Mouse (Mus musculus) olfactory bulb, adult 2 months (tissue): ENCODE measurements around the gene Rhot1. TPM values are rescaled to one million over a fixed set of nuclear protein-coding genes. Genes with fewer than 3 reads are reported as not detected.
"Not testable (repeated sequence)": the region's sequence is repeated elsewhere in the genome, so short reads cannot be mapped to it uniquely, and the experiment has no call there.

ENCODE experiments used
- H3K27ac ChIP-seq: fragments of 200-500 bp; 2 replicates; pipeline ENCODE4 v1.5.1; 2012; ENCODE audit warnings: low read depth, low read length; ENCODE audit not compliant: insufficient read depth
- H3K4me1 ChIP-seq: fragments of 200-500 bp; 2 replicates; pipeline ENCODE4 v1.6.1; 2012; ENCODE audit warnings: low read length; ENCODE audit not compliant: control insufficient read depth, insufficient read depth
- H3K4me3 ChIP-seq: fragments of 200-500 bp; 2 replicates; pipeline ENCODE4 v1.5.1; 2012; ENCODE audit warnings: mild to moderate bottlenecking, low read depth, low read length, moderate library complexity; ENCODE audit not compliant: insufficient read depth
- CTCF ChIP-seq: fragments of 200-500 bp; IDR thresholded peaks from 2 replicates; pipeline ENCODE4 v1.5.1; 2012; ENCODE audit warnings: low read depth, mild to moderate bottlenecking, low read length, moderate library complexity; ENCODE audit not compliant: insufficient read depth
- POLR2A ChIP-seq: fragments of 200-500 bp; IDR thresholded peaks from 2 replicates; pipeline ENCODE4 v1.6.1; 2012; ENCODE audit warnings: mild to moderate bottlenecking, low read depth, low read length, moderate library complexity; ENCODE audit not compliant: insufficient read depth
- WGBS: fragments of 180-500 bp; shearing (Covaris S2); methylation state at CpG from one replicate; pipeline ENCODE4 v1.1.7; 2018; 5-methylcytosine and 5-hydroxymethylcytosine counted together
- polyA plus RNA-seq: library from polyadenylated mRNA; stranded (reverse); fragments of >200 nt; gene quantifications from 2 replicates; pipeline ENCODE4 v1.2.4, GENCODE M21; 2012; ENCODE audit warnings: low replicate concordance; ENCODE audit not compliant: missing spikeins, insufficient read depth, insufficient read length

Gene Rhot1
- polyA plus RNA-seq, 1 experiment: not detected

DNA sequence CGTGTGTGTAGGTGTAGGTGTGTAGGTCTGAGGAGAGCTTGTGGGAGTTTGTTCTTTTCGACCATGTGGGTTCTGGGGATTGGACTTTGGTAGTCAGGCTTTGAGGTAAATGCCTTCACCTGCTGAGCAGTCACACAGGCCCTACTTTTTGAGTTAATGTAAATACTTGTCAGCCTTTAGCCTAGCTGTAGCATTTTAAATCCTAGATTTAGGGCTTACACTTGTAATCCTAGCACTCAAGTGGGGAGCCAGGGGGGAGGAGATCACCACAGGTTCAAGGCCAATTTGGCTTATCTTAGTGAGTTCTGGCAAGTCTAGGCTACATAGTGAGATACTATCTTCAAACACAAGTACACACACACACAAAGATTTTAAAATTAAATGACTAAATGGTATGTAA lies 3.5 kb downstream of the Rhot1 start:
- no peak overlapping the region for H3K4me3 ChIP-seq
- WGBS: 92% methylated on average over 2 of the region's 2 CpGs
- H3K4me1 ChIP-seq: peaks cover 5% of the 10 kb centered on the region
- no peak overlapping the region for H3K27ac ChIP-seq
- no peak for TF ChIP-seq POLR2A
- no peak for TF ChIP-seq CTCF

GRCm38 (mm10) chr11:80215291-80215690 lies 6.5 kb downstream of the Rhot1 start:
- Histone ChIP-seq H3K27ac (no peak overlapping the region), H3K4me1 (peaks cover 10% of the 10 kb centered on the region), H3K4me3 (no peak overlapping the region)
- no peak for TF ChIP-seq POLR2A
- no peak for TF ChIP-seq CTCF
- 93% methylated on average over 3 of the region's 3 CpGs for WGBS

- no peak overlapping the region for H3K27ac ChIP-seq
- no peak overlapping the region for H3K4me3 ChIP-seq
- peaks cover 5% of the 10 kb centered on the region for H3K4me1 ChIP-seq
- no peak for TF ChIP-seq CTCF
- TF ChIP-seq POLR2A: no peak
- 79% methylated on average over 11 of the region's 11 CpGs for WGBS
These were observed 10.0 kb downstream of the Rhot1 start for GRCm38 (mm10) chr11:80218657-80219293.

DNA sequence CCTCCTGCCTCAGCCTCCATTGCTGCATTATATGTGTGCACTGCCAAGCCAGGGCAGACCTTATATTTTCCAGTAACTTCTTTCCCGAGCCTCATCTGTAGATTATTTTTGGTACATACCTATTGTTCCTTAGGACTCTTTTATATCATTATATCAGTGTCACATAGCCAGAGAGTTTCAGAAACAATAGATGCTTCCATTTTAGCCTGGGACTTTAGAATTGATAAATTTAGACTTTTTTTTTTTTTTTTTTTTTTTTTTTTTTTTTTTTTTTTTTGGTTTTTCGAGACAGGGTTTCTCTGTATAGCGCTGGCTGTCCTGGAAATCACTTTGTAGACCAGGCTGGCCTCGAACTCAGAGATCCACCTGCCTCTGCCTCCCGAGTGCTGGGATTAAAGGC lies 21.2 kb downstream of the Rhot1 start:
- 84% methylated on average over 5 of the region's 5 CpGs for WGBS

DNA sequence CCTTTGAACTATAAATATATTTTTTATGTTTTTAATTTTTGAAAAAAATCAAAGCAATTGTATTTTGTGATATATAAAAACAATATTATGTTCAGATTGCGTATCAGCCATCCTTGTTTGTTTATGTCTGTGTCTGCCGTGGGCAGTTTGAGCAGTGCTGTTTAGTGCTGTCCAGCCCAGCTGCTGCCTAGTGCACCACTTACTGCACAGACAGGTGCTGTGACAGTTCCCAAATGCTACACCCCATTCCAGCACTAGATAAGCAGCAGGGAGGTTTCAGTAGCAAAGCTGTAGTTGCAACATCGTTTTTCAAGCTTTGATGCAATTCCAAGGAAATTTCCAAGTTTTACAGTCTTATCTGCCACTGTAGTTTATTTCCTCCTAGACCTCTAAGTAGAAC lies 28.5 kb downstream of the Rhot1 start:
- Histone ChIP-seq H3K4me3 (no peak overlapping the region), H3K4me1 (no peaks in the 10 kb centered on the region), H3K27ac (no peak overlapping the region)
- TF ChIP-seq POLR2A: no peak
- TF ChIP-seq CTCF: no peak
- 78% methylated on average over 3 of the region's 3 CpGs for WGBS

More for the DNA sequence above, 21.2 kb downstream of the Rhot1 start:
- H3K4me3 ChIP-seq, H3K4me1 ChIP-seq, H3K27ac ChIP-seq: not testable (repeated sequence)

DNA sequence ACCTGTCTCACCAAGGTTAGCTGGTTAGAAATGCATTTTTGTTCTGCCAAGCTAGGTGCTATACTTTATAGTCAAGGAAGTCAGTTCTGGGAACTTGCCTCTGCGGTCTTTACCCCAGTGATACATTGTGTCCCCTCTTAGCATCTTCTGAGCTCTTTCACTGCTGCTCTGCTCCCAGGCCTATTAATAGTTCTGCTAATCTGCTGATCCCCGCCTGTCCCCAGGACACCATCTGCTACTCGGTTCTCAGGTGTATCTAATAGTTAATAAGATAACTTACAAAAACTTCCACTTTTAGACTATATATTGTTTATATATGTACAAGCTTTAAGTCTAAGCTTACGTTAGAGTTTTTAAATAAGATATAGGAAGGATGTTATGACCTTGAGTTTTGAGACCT lies 29.5 kb downstream of the Rhot1 start:
- TF ChIP-seq CTCF (no peak), POLR2A (no peak)
- H3K4me3 ChIP-seq: no peak overlapping the region
- WGBS: 83% methylated on average over 4 of the region's 4 CpGs
- H3K4me1 ChIP-seq: no peaks in the 10 kb centered on the region
- no peak overlapping the region for H3K27ac ChIP-seq

GRCm38 (mm10) chr11:80247026-80247425 lies 38.2 kb downstream of the Rhot1 start:
- Histone ChIP-seq H3K27ac (no peak overlapping the region), H3K4me3 (no peak overlapping the region), H3K4me1 (no peaks in the 10 kb centered on the region)
- TF ChIP-seq POLR2A (no peak), CTCF (no peak)

DNA sequence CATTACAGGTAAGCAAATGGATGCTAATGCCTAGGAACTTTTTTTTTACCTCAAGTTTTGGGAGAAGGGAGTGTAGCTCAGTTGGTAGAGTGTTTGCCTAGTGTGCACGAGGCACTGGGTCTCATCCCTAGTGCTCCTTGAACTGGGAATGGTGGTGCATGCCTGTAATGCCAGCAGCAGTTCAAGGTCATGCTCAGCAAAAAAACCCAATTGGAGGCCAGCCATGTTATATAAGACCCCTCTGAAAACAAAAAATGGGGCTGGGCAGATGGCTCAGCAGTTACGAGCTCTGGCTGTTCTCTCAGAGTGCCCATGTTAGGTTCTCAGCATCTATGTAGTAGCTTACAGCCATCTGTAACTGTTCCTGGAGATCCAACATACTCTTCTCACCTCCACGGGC lies 39.7 kb downstream of the Rhot1 start:
- Histone ChIP-seq H3K4me1 (no peaks in the 10 kb centered on the region), H3K27ac (no peak overlapping the region), H3K4me3 (no peak overlapping the region)
- TF ChIP-seq POLR2A (no peak), CTCF (no peak)
- 78% methylated on average over 3 of the region's 3 CpGs for WGBS

GRCm38 (mm10) chr11:80264137-80264536 lies 55.3 kb downstream of the Rhot1 start:
- Histone ChIP-seq H3K27ac (no peak overlapping the region), H3K4me1 (no peaks in the 10 kb centered on the region), H3K4me3 (no peak overlapping the region)
- 94% methylated on average over 8 of the region's 8 CpGs for WGBS
- TF ChIP-seq CTCF: no peak
- no peak for TF ChIP-seq POLR2A

DNA sequence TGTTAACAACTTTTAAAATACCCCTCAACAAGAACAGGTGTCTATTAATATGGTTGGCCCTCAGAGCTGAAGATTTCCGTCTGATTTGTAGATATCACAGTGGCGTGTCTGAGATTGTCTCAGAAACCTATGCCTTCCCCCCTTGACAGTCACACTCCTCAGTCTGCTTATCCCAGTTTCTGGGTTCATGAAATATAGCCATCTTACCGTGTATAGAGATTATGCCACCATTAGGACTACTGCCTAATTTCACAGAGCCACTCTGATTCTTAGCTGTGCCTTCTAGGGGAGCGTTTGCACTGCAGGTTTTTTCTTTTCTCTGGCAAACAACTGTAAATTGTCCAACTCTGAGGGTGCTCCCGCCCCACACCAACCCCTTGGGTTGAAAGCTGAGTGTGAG lies 62.3 kb downstream of the Rhot1 start:
- Histone ChIP-seq H3K4me3 (no peak overlapping the region), H3K27ac (no peak overlapping the region), H3K4me1 (peaks cover 3% of the 10 kb centered on the region)
- WGBS: 67% methylated on average over 5 of the region's 5 CpGs
- TF ChIP-seq CTCF (no peak), POLR2A (no peak)
